Mouse (Mus musculus): ENCODE measurements around the gene Ascc1. TPM values are rescaled to one million over a fixed set of nuclear protein-coding genes. Genes with fewer than 3 reads are reported as not detected.
A peak's percentile ranks its signal among the peaks of the same experiment; 100 is the strongest.

Gene Ascc1
- polyA plus RNA-seq, 1 experiment from 2014 or later, result 43.6 TPM

DNA sequence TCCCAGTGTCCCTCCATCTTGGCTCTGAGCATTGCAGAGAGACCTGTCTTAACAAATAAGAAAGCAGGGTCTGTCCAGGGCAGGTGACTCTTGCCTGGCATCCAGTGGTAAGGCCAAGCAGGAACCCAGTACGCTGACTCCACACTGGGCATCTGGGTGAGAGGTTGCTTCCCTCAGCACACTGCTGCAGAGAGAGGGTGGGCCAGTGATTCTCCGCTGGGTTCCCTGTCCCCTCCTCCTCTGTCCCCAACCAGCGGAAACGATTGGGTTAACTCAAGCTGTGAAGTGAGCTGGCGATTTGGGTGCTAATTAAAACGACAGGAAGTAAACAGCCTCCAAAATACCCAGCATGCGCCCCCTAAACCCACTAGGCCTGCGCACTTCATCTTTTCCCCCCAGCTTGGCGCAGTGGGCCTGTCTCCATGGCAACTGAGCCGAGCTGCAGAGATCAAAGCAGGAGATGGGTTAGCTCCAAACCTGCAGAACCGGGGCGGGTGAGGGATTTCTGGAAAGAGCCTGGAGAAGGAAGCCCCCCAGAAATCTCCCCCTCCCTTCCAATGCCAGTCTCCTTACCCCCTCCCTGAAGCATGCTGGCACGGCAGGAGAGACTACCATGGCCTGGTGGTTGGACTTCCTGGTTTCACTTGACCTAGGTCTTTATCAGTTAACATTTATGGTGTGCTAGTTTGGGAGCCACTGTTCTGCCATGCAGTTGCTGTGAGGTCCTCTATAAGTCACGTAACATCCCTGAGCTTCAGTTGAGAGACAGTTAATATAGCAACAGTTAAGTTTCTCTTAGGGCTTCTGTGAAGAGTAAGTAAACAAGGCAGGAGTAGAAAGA lies 113.0 kb downstream of the Ascc1 start:
- no peaks in the 10 kb centered on the region for H3K9me3 ChIP-seq (ENCODE audit: control insufficient read depth, low read length)
- WGBS, result 7% methylated on average over 14 of the region's 14 CpGs

DNA sequence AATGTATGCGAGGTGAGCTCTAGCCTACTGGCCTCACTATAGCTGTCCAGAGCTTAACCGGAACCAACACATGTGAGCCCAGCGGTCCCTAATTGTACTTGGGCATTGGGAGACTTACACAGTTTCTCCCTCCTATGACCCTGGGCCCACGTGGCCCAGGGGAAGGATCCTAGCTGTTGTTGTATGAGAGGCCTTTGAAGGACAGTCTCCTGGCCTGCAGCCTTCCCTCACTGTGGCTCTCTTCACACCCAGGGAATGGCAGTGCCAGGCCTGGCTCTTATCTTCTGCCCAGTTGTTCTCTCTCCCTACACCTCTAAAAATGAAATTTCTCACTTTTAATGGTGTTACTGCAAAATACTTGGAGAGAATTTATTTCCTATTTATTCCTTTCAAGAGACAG lies 114.4 kb downstream of the Ascc1 start:
- Histone ChIP-seq H3K27ac (ENCODE audit: low read depth, low read length) (no peak overlapping the region), H3K9me3 (ENCODE audit: control insufficient read depth, low read length) (no peaks in the 10 kb centered on the region), H3K4me3 (ENCODE audit: low read depth, low read length) (no peak overlapping the region), H3K9ac (replicated peaks; ENCODE audit: low read depth, low read length) (no peak overlapping the region), H3K4me2 (ENCODE audit: low read depth, low read length) (no peak overlapping the region), H3K36me3 (ENCODE audit: control insufficient read depth, insufficient read depth, low read length) (no peaks in the 10 kb centered on the region), H3K4me1 (ENCODE audit: control insufficient read depth, insufficient read depth, low read length) (peaks cover 25% of the 10 kb centered on the region), H3K27me3 (ENCODE audit: control insufficient read depth, insufficient read depth, low read length) (no peaks in the 10 kb centered on the region)
- 45% methylated on average over 4 of the region's 4 CpGs for WGBS
- no peak for ATAC-seq (ENCODE audit: low read depth)

More for the DNA sequence above, 113.0 kb downstream of the Ascc1 start:
- H3K27ac ChIP-seq (ENCODE audit: low read depth, low read length), result peak overlapping the region; percentile 58
- peak overlapping the region; percentile 39 for H3K4me2 ChIP-seq (ENCODE audit: low read depth, low read length)
- peak; percentile 89 for ATAC-seq (ENCODE audit: low read depth)
- no peak overlapping the region for H3K4me3 ChIP-seq (ENCODE audit: low read depth, low read length)
- no peaks in the 10 kb centered on the region for H3K27me3 ChIP-seq (ENCODE audit: control insufficient read depth, insufficient read depth, low read length)
- H3K4me1 ChIP-seq (ENCODE audit: control insufficient read depth, insufficient read depth, low read length), result peaks cover 27% of the 10 kb centered on the region
- no peak overlapping the region; the same call in 1 of the 2 replicates for H3K9ac ChIP-seq (replicated peaks; ENCODE audit: low read depth, low read length)
- H3K36me3 ChIP-seq (ENCODE audit: control insufficient read depth, insufficient read depth, low read length), result 0 out of 2 replicates have a peak, but pooled peaks cover 3% of the 10 kb centered on the region

DNA sequence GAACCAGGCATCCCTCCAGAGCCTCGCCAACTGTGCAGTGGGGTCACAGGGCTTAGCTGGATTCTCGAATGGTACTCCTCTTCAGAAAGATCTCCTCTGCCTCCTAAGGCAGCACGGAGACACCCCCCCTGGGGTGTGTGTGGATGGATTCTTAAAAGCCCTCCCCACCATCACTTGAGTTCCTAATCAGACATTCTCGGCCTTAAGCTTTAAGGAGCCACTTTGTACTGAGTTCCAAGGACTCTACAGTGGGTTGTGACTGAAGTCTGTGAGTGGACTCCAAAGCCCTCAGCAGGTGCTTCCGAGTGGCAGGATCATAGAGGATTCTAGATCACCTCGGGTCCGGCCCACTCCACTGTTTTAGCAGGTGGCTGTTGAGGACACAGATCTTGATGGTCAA lies 115.9 kb downstream of the Ascc1 start:
- 75% methylated on average over 7 of the region's 7 CpGs for WGBS
- H3K9ac ChIP-seq (replicated peaks; ENCODE audit: low read depth, low read length), result no peak overlapping the region

DNA sequence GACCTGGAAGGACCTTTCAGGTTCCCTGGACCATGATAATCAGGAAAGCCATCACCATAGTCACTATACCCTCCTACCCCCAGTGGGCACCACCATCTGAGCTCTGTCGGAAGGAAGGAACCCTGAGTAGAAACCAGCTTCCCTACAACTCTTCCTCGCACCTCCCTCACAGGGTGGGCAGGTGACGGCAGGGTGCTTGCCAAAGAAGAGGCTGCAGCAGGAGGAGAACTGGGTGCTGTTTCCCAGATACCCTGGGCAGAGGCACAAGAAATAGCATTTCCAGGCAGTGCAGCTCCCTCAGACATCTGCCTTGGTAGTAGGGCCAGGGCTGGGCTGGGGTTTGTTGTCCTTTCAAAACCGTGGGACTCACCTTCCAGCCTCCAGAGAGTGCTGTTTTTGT lies 118.0 kb downstream of the Ascc1 start:
- H3K4me2 ChIP-seq (ENCODE audit: low read depth, low read length), result no peak overlapping the region
- H3K4me1 ChIP-seq (ENCODE audit: control insufficient read depth, insufficient read depth, low read length), result peaks cover 17% of the 10 kb centered on the region
- WGBS, result 88% methylated on average over 4 of the region's 4 CpGs

More for the DNA sequence above, 115.9 kb downstream of the Ascc1 start:
- Histone ChIP-seq H3K4me2 (ENCODE audit: low read depth, low read length) (no peak overlapping the region), H3K4me3 (ENCODE audit: low read depth, low read length) (no peak overlapping the region), H3K9me3 (ENCODE audit: control insufficient read depth, low read length) (no peaks in the 10 kb centered on the region), H3K27ac (ENCODE audit: low read depth, low read length) (no peak overlapping the region), H3K36me3 (ENCODE audit: control insufficient read depth, insufficient read depth, low read length) (no peaks in the 10 kb centered on the region), H3K4me1 (ENCODE audit: control insufficient read depth, insufficient read depth, low read length) (peaks cover 25% of the 10 kb centered on the region), H3K27me3 (ENCODE audit: control insufficient read depth, insufficient read depth, low read length) (no peaks in the 10 kb centered on the region)
- no peak for ATAC-seq (ENCODE audit: low read depth)

DNA sequence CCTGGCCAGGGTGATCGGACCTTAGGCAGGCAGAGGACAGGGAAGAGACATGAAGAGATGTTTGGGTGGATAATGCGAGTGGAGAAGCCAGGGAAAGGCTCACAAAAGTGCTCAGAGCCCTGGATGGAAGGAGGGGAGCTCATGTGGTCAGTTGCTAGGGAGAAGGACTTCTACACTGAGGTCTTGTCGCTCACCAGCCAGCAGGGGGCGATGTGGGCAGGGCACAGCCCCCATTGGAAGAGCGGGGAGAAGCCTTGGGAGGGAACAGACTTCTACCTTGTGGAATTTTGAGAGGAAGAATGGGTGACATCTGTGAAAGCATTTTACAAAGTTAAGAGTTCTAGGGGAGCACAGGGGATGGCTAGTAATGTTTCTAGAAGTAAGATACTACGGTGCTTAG lies 121.5 kb downstream of the Ascc1 start:
- Histone ChIP-seq H3K4me2 (ENCODE audit: low read depth, low read length) (no peak overlapping the region), H3K9me3 (ENCODE audit: control insufficient read depth, low read length) (no peaks in the 10 kb centered on the region), H3K36me3 (ENCODE audit: control insufficient read depth, insufficient read depth, low read length) (peaks cover 19% of the 10 kb centered on the region), H3K9ac (replicated peaks; ENCODE audit: low read depth, low read length) (no peak overlapping the region), H3K27ac (ENCODE audit: low read depth, low read length) (no peak overlapping the region), H3K4me1 (ENCODE audit: control insufficient read depth, insufficient read depth, low read length) (no peaks in the 10 kb centered on the region), H3K4me3 (ENCODE audit: low read depth, low read length) (no peak overlapping the region), H3K27me3 (ENCODE audit: control insufficient read depth, insufficient read depth, low read length) (no peaks in the 10 kb centered on the region)
- WGBS, result 71% methylated on average over 6 of the region's 6 CpGs
- ATAC-seq (ENCODE audit: low read depth), result no peak

More for the DNA sequence above, 118.0 kb downstream of the Ascc1 start:
- Histone ChIP-seq H3K27ac (ENCODE audit: low read depth, low read length) (no peak overlapping the region), H3K36me3 (ENCODE audit: control insufficient read depth, insufficient read depth, low read length) (0 out of 2 replicates have a peak, but pooled peaks cover 5% of the 10 kb centered on the region), H3K9me3 (ENCODE audit: control insufficient read depth, low read length) (no peaks in the 10 kb centered on the region), H3K4me3 (ENCODE audit: low read depth, low read length) (no peak overlapping the region), H3K9ac (replicated peaks; ENCODE audit: low read depth, low read length) (no peak overlapping the region), H3K27me3 (ENCODE audit: control insufficient read depth, insufficient read depth, low read length) (no peaks in the 10 kb centered on the region)
- no peak for ATAC-seq (ENCODE audit: low read depth)

DNA sequence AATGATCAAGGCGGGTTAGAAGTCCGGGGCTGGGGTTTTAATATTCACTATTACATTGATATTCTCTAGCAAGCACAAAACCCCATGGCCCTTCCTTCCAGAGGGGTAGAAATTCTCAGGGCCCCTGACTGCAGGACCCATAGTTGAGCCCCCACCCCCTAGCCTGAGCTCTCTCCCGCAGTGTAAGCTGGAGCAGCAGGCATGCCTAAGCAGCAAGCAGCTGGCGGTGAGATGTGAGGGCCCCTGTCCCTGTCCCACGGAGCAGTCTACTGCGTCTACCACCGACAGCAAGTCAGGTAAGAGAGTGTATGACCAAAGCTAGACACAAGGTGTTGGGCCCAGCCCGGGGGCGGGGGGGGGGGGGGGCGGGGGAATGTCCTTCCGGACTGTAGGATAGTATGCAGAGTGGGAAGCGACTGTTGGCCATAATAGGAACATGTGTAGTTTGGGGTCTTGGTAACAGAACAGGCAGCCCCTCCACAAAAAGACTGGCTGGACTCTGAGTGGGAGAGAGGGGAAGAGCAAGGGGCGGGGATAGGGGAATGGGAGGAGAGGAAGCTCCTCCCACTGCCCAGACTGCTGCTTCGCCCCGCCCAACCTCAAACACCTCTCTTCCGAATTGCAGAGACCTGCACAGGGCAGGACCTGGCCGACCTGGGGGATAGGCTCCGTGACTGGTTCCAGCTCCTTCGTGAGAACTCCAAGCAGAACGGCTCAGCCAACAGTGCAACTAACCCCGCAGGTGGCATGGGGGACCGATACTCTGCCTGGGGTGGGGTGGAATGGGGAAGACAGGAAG lies 123.1 kb downstream of the Ascc1 start:
- no peaks in the 10 kb centered on the region for H3K27me3 ChIP-seq (ENCODE audit: control insufficient read depth, insufficient read depth, low read length)
- H3K4me2 ChIP-seq (ENCODE audit: low read depth, low read length), result no peak overlapping the region
- H3K4me1 ChIP-seq (ENCODE audit: control insufficient read depth, insufficient read depth, low read length), result no peaks in the 10 kb centered on the region
- H3K36me3 ChIP-seq (ENCODE audit: control insufficient read depth, insufficient read depth, low read length), result peaks cover 34% of the 10 kb centered on the region
- H3K9ac ChIP-seq (replicated peaks; ENCODE audit: low read depth, low read length), result no peak overlapping the region
- 32% methylated on average over 19 of the region's 22 CpGs for WGBS
- ATAC-seq (ENCODE audit: low read depth), result no peak
- no peak overlapping the region for H3K27ac ChIP-seq (ENCODE audit: low read depth, low read length)
- H3K4me3 ChIP-seq (ENCODE audit: low read depth, low read length), result no peak overlapping the region
- H3K9me3 ChIP-seq (ENCODE audit: control insufficient read depth, low read length), result no peaks in the 10 kb centered on the region

DNA sequence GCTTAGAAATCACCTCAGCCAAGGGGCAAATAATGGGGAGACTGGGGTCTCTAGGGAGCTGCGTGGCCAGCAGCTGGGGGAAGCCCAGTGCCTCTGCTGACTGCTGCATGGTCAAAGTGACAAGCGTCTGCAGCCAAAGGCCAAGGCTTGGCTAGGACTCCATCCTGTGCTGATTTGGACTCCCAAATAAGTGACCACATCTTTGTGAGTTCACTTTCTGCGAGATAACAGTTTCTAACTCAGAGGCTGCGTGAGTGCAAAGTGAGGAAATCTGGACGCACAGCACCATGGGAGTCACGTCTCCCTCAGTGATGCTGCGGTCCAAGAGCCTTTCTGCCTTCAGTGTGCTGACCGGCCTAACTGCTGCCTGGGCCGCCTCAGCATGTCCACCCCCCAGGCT lies 125.7 kb downstream of the Ascc1 start:
- Histone ChIP-seq H3K9me3 (ENCODE audit: control insufficient read depth, low read length) (no peaks in the 10 kb centered on the region), H3K9ac (replicated peaks; ENCODE audit: low read depth, low read length) (no peak overlapping the region), H3K4me2 (ENCODE audit: low read depth, low read length) (no peak overlapping the region), H3K27ac (ENCODE audit: low read depth, low read length) (no peak overlapping the region), H3K27me3 (ENCODE audit: control insufficient read depth, insufficient read depth, low read length) (no peaks in the 10 kb centered on the region), H3K4me1 (ENCODE audit: control insufficient read depth, insufficient read depth, low read length) (no peaks in the 10 kb centered on the region), H3K4me3 (ENCODE audit: low read depth, low read length) (no peak overlapping the region), H3K36me3 (ENCODE audit: control insufficient read depth, insufficient read depth, low read length) (peaks cover 43% of the 10 kb centered on the region)
- no peak for ATAC-seq (ENCODE audit: low read depth)
- WGBS, result 86% methylated on average over 9 of the region's 9 CpGs

DNA sequence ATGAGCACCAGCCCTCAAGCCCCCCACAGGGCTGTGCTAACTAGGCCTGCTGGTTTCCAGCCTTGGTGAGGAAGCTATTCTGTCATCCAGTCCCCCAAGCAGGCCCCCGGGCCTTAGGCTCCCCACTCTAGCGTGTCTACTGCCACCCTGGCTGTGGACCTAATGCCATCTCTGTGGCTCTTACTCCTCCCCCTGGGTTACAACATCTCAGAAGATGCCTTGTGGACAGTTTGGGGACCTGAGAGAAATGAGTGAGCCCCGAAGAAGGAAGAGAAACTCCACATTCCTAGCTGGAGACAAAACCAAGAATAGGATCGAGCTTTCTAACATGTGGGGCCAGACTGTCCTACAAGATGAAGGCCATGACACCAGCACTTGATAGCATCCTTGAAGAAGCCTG lies 127.9 kb downstream of the Ascc1 start:
- no peak overlapping the region for H3K4me3 ChIP-seq (ENCODE audit: low read depth, low read length)
- H3K4me2 ChIP-seq (ENCODE audit: low read depth, low read length), result no peak overlapping the region
- H3K9ac ChIP-seq (replicated peaks; ENCODE audit: low read depth, low read length), result no peak overlapping the region
- WGBS, result 95% methylated on average over 4 of the region's 4 CpGs
- H3K27ac ChIP-seq (ENCODE audit: low read depth, low read length), result no peak overlapping the region
- H3K36me3 ChIP-seq (ENCODE audit: control insufficient read depth, insufficient read depth, low read length), result peaks cover 39% of the 10 kb centered on the region
- H3K4me1 ChIP-seq (ENCODE audit: control insufficient read depth, insufficient read depth, low read length), result no peaks in the 10 kb centered on the region
- H3K9me3 ChIP-seq (ENCODE audit: control insufficient read depth, low read length), result no peaks in the 10 kb centered on the region
- ATAC-seq (ENCODE audit: low read depth), result no peak
- H3K27me3 ChIP-seq (ENCODE audit: control insufficient read depth, insufficient read depth, low read length), result no peaks in the 10 kb centered on the region

DNA sequence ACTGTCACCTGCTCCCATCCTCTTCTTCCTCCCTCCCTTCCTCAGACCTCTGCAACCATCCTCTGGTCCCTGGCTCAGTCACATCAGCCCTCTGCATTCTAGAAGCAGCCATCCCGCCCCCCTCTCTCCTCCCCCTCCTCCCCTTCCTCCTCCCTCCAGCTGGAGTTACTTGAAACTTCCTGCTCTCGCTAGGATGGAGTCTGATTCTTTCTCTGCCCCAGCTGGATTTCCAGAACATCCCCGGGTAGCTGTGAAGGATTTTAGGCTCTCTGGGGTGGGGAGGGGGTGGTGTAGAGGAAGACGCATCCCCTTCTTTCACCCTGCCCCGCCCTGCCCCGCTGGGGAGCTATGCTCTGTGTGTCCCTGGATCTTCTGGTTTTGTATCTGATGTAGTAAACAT lies 130.9 kb downstream of the Ascc1 start:
- ATAC-seq (ENCODE audit: low read depth), result no peak
- Histone ChIP-seq H3K4me2 (ENCODE audit: low read depth, low read length) (no peak overlapping the region), H3K4me3 (ENCODE audit: low read depth, low read length) (no peak overlapping the region), H3K27me3 (ENCODE audit: control insufficient read depth, insufficient read depth, low read length) (no peaks in the 10 kb centered on the region), H3K36me3 (ENCODE audit: control insufficient read depth, insufficient read depth, low read length) (peaks cover 28% of the 10 kb centered on the region), H3K27ac (ENCODE audit: low read depth, low read length) (no peak overlapping the region), H3K9me3 (ENCODE audit: control insufficient read depth, low read length) (no peaks in the 10 kb centered on the region), H3K9ac (replicated peaks; ENCODE audit: low read depth, low read length) (no peak overlapping the region), H3K4me1 (ENCODE audit: control insufficient read depth, insufficient read depth, low read length) (no peaks in the 10 kb centered on the region)
- 49% methylated on average over 6 of the region's 6 CpGs for WGBS

Measured in neural tube, embryonic 14.5 days (tissue).